Mouse (Mus musculus) spleen, adult 2 months (tissue): ENCODE measurements around the gene Esf1. TPM values are rescaled to one million over a fixed set of nuclear protein-coding genes. Genes with fewer than 3 reads are reported as not detected.
"Not testable (repeated sequence)": the region's sequence is repeated elsewhere in the genome, so short reads cannot be mapped to it uniquely, and the experiment has no call there.

Source experiments
- DNase-seq, 2 experiments: peaks; one replicate each; pipeline versions ENCODE4 v3.0.0 to v3.0.0-alpha.2; 2012 to 2021; ENCODE audit warnings: low spot score in 2 of 2, low read depth in 1 of 2
- H3K27ac ChIP-seq: fragments of 200-500 bp; 2 replicates; pipeline ENCODE4 v1.5.1; 2012; ENCODE audit warnings: low read length, inconsistent platforms; ENCODE audit not compliant: insufficient read depth
- H3K27me3 ChIP-seq: fragments of 200-500 bp; 2 replicates; pipeline ENCODE4 v1.6.1; 2012; ENCODE audit warnings: mild to moderate bottlenecking, moderate library complexity, low read length, inconsistent platforms; ENCODE audit not compliant: control insufficient read depth, insufficient read depth
- H3K36me3 ChIP-seq: fragments of 200-500 bp; 2 replicates; pipeline ENCODE4 v1.6.1; 2012; ENCODE audit warnings: mild to moderate bottlenecking, low read length, inconsistent platforms; ENCODE audit not compliant: control insufficient read depth, insufficient read depth
- H3K4me1 ChIP-seq: fragments of 200-500 bp; 2 replicates; pipeline ENCODE4 v1.6.1; 2011; ENCODE audit warnings: inconsistent platforms; ENCODE audit not compliant: control insufficient read depth, insufficient read depth, insufficient read length
- H3K4me3 ChIP-seq: fragments of 200-500 bp; 2 replicates; pipeline ENCODE4 v1.5.1; 2011; ENCODE audit warnings: mild to moderate bottlenecking, inconsistent platforms; ENCODE audit not compliant: insufficient read depth, insufficient read length; ENCODE audit errors: extremely low read depth
- CTCF ChIP-seq: fragments of 200-500 bp; IDR thresholded peaks from 2 replicates; pipeline ENCODE4 v1.5.1; 2011; ENCODE audit warnings: mild to moderate bottlenecking, inconsistent platforms; ENCODE audit not compliant: insufficient read depth, insufficient read length, insufficient replicate concordance; ENCODE audit errors: extremely low read depth
- POLR2A ChIP-seq: fragments of 200-500 bp; IDR thresholded peaks from 2 replicates; pipeline ENCODE4 v1.6.1; 2011; ENCODE audit warnings: low read depth, low read length, inconsistent platforms
- WGBS: fragments of 180-500 bp; shearing (Covaris S2); methylation state at CpG from one replicate; pipeline ENCODE4 v1.1.7; 2018; 5-methylcytosine and 5-hydroxymethylcytosine counted together
- polyA plus RNA-seq: library from polyadenylated mRNA; depleted of rRNA; stranded (reverse); fragments of >200 nt; gene quantifications from 2 replicates; pipeline ENCODE4 v1.2.3, GENCODE M21; 2012; rRNA removed

The Esf1 gene
- 0.39 and 0.54 TPM in 2 replicates for polyA plus RNA-seq

GRCm38 (mm10) chr2:140170127-140170802, at the start of gene Esf1, which contains the start of gene Ndufaf5:
Esf1 (minus strand) TSS chr2:140170564.
Ndufaf5 (plus strand) TSS chr2:140170649.
- WGBS: under 1% methylated on average over 43 of the region's 43 CpGs

GRCm38 (mm10) chr2:140215965-140216364, 45.6 kb upstream of the Esf1 start:
- H3K4me3 ChIP-seq: no peak overlapping the region
- DNase-seq: no peak
- no peaks in the 10 kb centered on the region for H3K36me3 ChIP-seq
- WGBS: 82% methylated on average over 1 of the region's 1 CpGs
- no peak for TF ChIP-seq CTCF
- no peak for TF ChIP-seq POLR2A
- H3K4me1 ChIP-seq: no peaks in the 10 kb centered on the region
- H3K27me3 ChIP-seq: no peaks in the 10 kb centered on the region
- no peak overlapping the region for H3K27ac ChIP-seq

More at GRCm38 (mm10) chr2:140170127-140170802, at the start of gene Esf1, which contains the start of gene Ndufaf5:
- Histone ChIP-seq H3K27ac (peak within 1 kb of the TSS; percentile 77), H3K27me3 (no peaks in the 10 kb centered on the region), H3K4me1 (peaks cover 2% of the 10 kb centered on the region; the same call in 1 of the 2 replicates), H3K4me3 (peak within 1 kb of the TSS; percentile 97), H3K36me3 (peaks cover 6% of the 10 kb centered on the region)
- no peak for TF ChIP-seq CTCF
- peak; percentile 19 for TF ChIP-seq POLR2A
- peak; percentile 85 to 94 for DNase-seq

- 80% methylated on average over 2 of the region's 2 CpGs for WGBS
- H3K27me3 ChIP-seq: no peaks in the 10 kb centered on the region
- no peaks in the 10 kb centered on the region for H3K4me1 ChIP-seq
- TF ChIP-seq POLR2A (no peak), CTCF (no peak)
- DNase-seq: no peak
- no peak overlapping the region for H3K27ac ChIP-seq
- H3K36me3 ChIP-seq: no peaks in the 10 kb centered on the region
- no peak overlapping the region for H3K4me3 ChIP-seq
Observed at GRCm38 (mm10) chr2:140215415-140215814, 45.1 kb upstream of the Esf1 start.

GRCm38 (mm10) chr2:140214519-140215027, 44.2 kb upstream of the Esf1 start:
- Histone ChIP-seq H3K4me3 (no peak overlapping the region), H3K27ac (no peak overlapping the region), H3K4me1 (no peaks in the 10 kb centered on the region), H3K27me3 (no peaks in the 10 kb centered on the region), H3K36me3 (no peaks in the 10 kb centered on the region)
- no peak for DNase-seq
- 89% methylated on average over 4 of the region's 4 CpGs for WGBS
- TF ChIP-seq POLR2A: no peak

- no peak overlapping the region for H3K27ac ChIP-seq
- 96% methylated on average over 7 of the region's 7 CpGs for WGBS
- TF ChIP-seq POLR2A: no peak
- no peak for TF ChIP-seq CTCF
- H3K27me3 ChIP-seq: no peaks in the 10 kb centered on the region
- H3K4me3 ChIP-seq: no peak overlapping the region
- no peak for DNase-seq
- peaks cover 10% of the 10 kb centered on the region for H3K36me3 ChIP-seq
- no peaks in the 10 kb centered on the region for H3K4me1 ChIP-seq
Observed at GRCm38 (mm10) chr2:140203756-140204155, 33.4 kb upstream of the Esf1 start.

- no peak for DNase-seq
- no peak for TF ChIP-seq CTCF
- no peak for TF ChIP-seq POLR2A
- no peak overlapping the region for H3K4me3 ChIP-seq
- peaks cover 10% of the 10 kb centered on the region for H3K36me3 ChIP-seq
- H3K4me1 ChIP-seq: no peaks in the 10 kb centered on the region
- H3K27me3 ChIP-seq: no peaks in the 10 kb centered on the region
- WGBS: 73% methylated on average over 5 of the region's 5 CpGs
- H3K27ac ChIP-seq: no peak overlapping the region
Observed at GRCm38 (mm10) chr2:140202573-140202972, 32.2 kb upstream of the Esf1 start.

GRCm38 (mm10) chr2:140200713-140201112, 30.3 kb upstream of the Esf1 start:
- TF ChIP-seq POLR2A (no peak), CTCF (no peak)
- no peaks in the 10 kb centered on the region for H3K4me1 ChIP-seq
- 91% methylated on average over 2 of the region's 2 CpGs for WGBS
- H3K27ac ChIP-seq: no peak overlapping the region
- no peak overlapping the region for H3K4me3 ChIP-seq
- no peak for DNase-seq
- peaks cover 10% of the 10 kb centered on the region for H3K36me3 ChIP-seq
- no peaks in the 10 kb centered on the region for H3K27me3 ChIP-seq

GRCm38 (mm10) chr2:140185685-140186210, 15.4 kb upstream of the Esf1 start:
- WGBS: 95% methylated on average over 3 of the region's 3 CpGs

More at GRCm38 (mm10) chr2:140185685-140186210, 15.4 kb upstream of the Esf1 start:
- not testable (repeated sequence) for DNase-seq, H3K4me1 ChIP-seq, H3K4me3 ChIP-seq, H3K27ac ChIP-seq, H3K27me3 ChIP-seq, H3K36me3 ChIP-seq
